Mouse (Mus musculus) megakaryocyte, embryonic 14.5 days (primary cell): Measurements from ENCODE around the gene Zfp235.

Experiments
- FLI1 ChIP-seq: IDR thresholded peaks from 2 replicates; pipeline ENCODE4 v1.6.1; 2012; ENCODE audit warnings: low read length, inconsistent platforms, mixed read lengths
- GATA1 ChIP-seq: IDR thresholded peaks from 3 replicates; pipeline ENCODE4 v1.6.1; 2012; ENCODE audit warnings: mixed read lengths, low read length, inconsistent platforms, borderline replicate concordance

- no peak for TF ChIP-seq GATA1
- no peak for TF ChIP-seq FLI1
Observed at GRCm38 (mm10) chr7:24172191-24172590, 38.2 kb downstream of the Zfp235 start.
